Mouse (Mus musculus) liver, postnatal 0 days (tissue): ENCODE data around the gene Bach2. TPM values are rescaled to one million over a fixed set of nuclear protein-coding genes. Genes with fewer than 3 reads are reported as not detected.

Source experiments
- ATAC-seq: fragments of 200-750 bp; cut with Nextera tagmentation; 2 replicates; pipeline ENCODE4 v1.8.0; 2017; ENCODE audit warnings: mild to moderate bottlenecking, moderate library complexity
- DNase-seq: peaks from one replicate; pipeline ENCODE4 v3.0.0-alpha.2; 2016
- H3K27ac ChIP-seq: fragments of 300-500 bp; sonication (generic); 2 replicates; pipeline ENCODE4 v1.5.1; 2014; ENCODE audit warnings: antibody characterized with exemption, moderate library complexity, mild to moderate bottlenecking, low read depth
- H3K27me3 ChIP-seq: fragments of 300-500 bp; sonication (generic); 2 replicates; pipeline ENCODE4 v1.6.1; 2014; ENCODE audit warnings: low read length, control low read depth, mixed read lengths; ENCODE audit not compliant: insufficient read depth
- H3K36me3 ChIP-seq: fragments of 300-500 bp; sonication (generic); replicated peaks from 2 replicates; pipeline ENCODE4 v1.6.1; 2014; ENCODE audit warnings: mild to moderate bottlenecking, control low read depth, low read length, moderate library complexity, mixed read lengths; ENCODE audit not compliant: insufficient read depth
- H3K4me1 ChIP-seq: fragments of 300-500 bp; sonication (generic); 2 replicates; pipeline ENCODE4 v1.6.1; 2014; ENCODE audit warnings: antibody characterized with exemption, mild to moderate bottlenecking, control low read depth; ENCODE audit not compliant: insufficient read depth
- H3K4me2 ChIP-seq: fragments of 300-500 bp; sonication (generic); 2 replicates; pipeline ENCODE4 v1.6.1; 2014; ENCODE audit warnings: low read depth, mild to moderate bottlenecking, low read length, moderate library complexity, mixed read lengths
- H3K4me3 ChIP-seq: fragments of 300-500 bp; sonication (generic); 2 replicates; pipeline ENCODE4 v1.5.1; 2014; ENCODE audit warnings: low read depth, low read length
- H3K9ac ChIP-seq: fragments of 300-500 bp; sonication (generic); replicated peaks from 2 replicates; pipeline ENCODE4 v1.6.1; 2014; ENCODE audit warnings: mild to moderate bottlenecking, moderate library complexity
- H3K9me3 ChIP-seq: fragments of 300-500 bp; sonication (generic); 2 replicates; pipeline ENCODE4 v1.6.1; 2016; ENCODE audit warnings: mild to moderate bottlenecking, control low read depth, low read length, mixed read lengths
- CTCF ChIP-seq: sonication (generic); IDR thresholded peaks from 2 replicates; pipeline ENCODE4 v1.5.1; 2016; ENCODE audit warnings: antibody characterized with exemption, low read depth
- EP300 ChIP-seq: IDR thresholded peaks from 2 replicates; pipeline ENCODE4 v1.6.1; 2016; ENCODE audit warnings: antibody characterized with exemption, low read depth, mild to moderate bottlenecking
- WGBS: fragments of 180-500 bp; shearing (Covaris S2); extraction: QIAGEN DNeasy Blood & Tissue Kit; methylation state at CpG from one replicate; pipeline ENCODE4 v1.1.7; 2014; ENCODE audit not compliant: insufficient replicate concordance; 5-methylcytosine and 5-hydroxymethylcytosine counted together
- polyA plus RNA-seq: library from polyadenylated mRNA; unstranded; fragments of >200 nt; fragmentation: Nextera tagmentation; extraction: Ambion mirVana; gene quantifications from 2 replicates; pipeline ENCODE4 v1.2.1, GENCODE M21; 2015

The Bach2 gene
- polyA plus RNA-seq, 1 experiment from 2014 or later: 4.3 TPM

- 0 out of 2 replicates have a peak, but pooled peaks have one; percentile 18 for TF ChIP-seq EP300
- no peak for TF ChIP-seq CTCF
- H3K9me3 ChIP-seq: no peaks in the 10 kb centered on the region
- peak; percentile 23; the same call in 1 of the 2 replicates for ATAC-seq
- peaks cover 4% of the 10 kb centered on the region for H3K4me1 ChIP-seq
- 48% methylated on average over 11 of the region's 11 CpGs for WGBS
- DNase-seq: no peak
- no peak overlapping the region for H3K4me3 ChIP-seq
- no peak overlapping the region for H3K4me2 ChIP-seq
- H3K36me3 ChIP-seq: 0 out of 2 replicates have a peak, but pooled peaks cover 6% of the 10 kb centered on the region
- H3K9ac ChIP-seq: no peak overlapping the region
- H3K27me3 ChIP-seq: no peaks in the 10 kb centered on the region
- H3K27ac ChIP-seq: no peak overlapping the region
Observed at GRCm38 (mm10) chr4:32504236-32504635, 265.6 kb downstream of the Bach2 start.

- 72% methylated on average over 7 of the region's 7 CpGs for WGBS
- Histone ChIP-seq H3K4me1 (peaks cover 4% of the 10 kb centered on the region), H3K9ac (no peak overlapping the region), H3K27ac (no peak overlapping the region), H3K4me3 (no peak overlapping the region), H3K36me3 (0 out of 2 replicates have a peak, but pooled peaks cover 6% of the 10 kb centered on the region), H3K27me3 (no peaks in the 10 kb centered on the region), H3K4me2 (no peak overlapping the region), H3K9me3 (no peaks in the 10 kb centered on the region)
- DNase-seq (no peak), ATAC-seq (peak; percentile 66)
- TF ChIP-seq EP300: no peak
- TF ChIP-seq CTCF: no peak
Observed at GRCm38 (mm10) chr4:32506306-32506808, 267.8 kb downstream of the Bach2 start.

GRCm38 (mm10) chr4:32507041-32507440 is 268.4 kb downstream of the Bach2 start:
- 0 out of 2 replicates have a peak, but pooled peaks cover 6% of the 10 kb centered on the region for H3K36me3 ChIP-seq
- H3K4me1 ChIP-seq: peaks cover 4% of the 10 kb centered on the region
- H3K27me3 ChIP-seq: no peaks in the 10 kb centered on the region
- H3K9ac ChIP-seq: no peak overlapping the region
- H3K4me2 ChIP-seq: no peak overlapping the region
- H3K4me3 ChIP-seq: no peak overlapping the region
- DNase-seq (no peak), ATAC-seq (no peak)
- TF ChIP-seq CTCF (no peak), EP300 (no peak)
- 70% methylated on average over 6 of the region's 6 CpGs for WGBS
- no peaks in the 10 kb centered on the region for H3K9me3 ChIP-seq
- H3K27ac ChIP-seq: no peak overlapping the region

- Histone ChIP-seq H3K27ac (no peak overlapping the region), H3K4me3 (no peak overlapping the region), H3K27me3 (no peaks in the 10 kb centered on the region), H3K9ac (no peak overlapping the region), H3K36me3 (0 out of 2 replicates have a peak, but pooled peaks cover 6% of the 10 kb centered on the region), H3K9me3 (no peaks in the 10 kb centered on the region), H3K4me2 (no peak overlapping the region), H3K4me1 (peaks cover 4% of the 10 kb centered on the region)
- ATAC-seq: no peak
- no peak for TF ChIP-seq EP300
- no peak for TF ChIP-seq CTCF
- no peak for DNase-seq
- 72% methylated on average over 2 of the region's 2 CpGs for WGBS
Observed at GRCm38 (mm10) chr4:32508572-32508971, 270.0 kb downstream of the Bach2 start.

GRCm38 (mm10) chr4:32508996-32509395 is 270.4 kb downstream of the Bach2 start:
- ATAC-seq (no peak), DNase-seq (no peak)
- 65% methylated on average over 8 of the region's 8 CpGs for WGBS
- peaks cover 4% of the 10 kb centered on the region for H3K4me1 ChIP-seq
- H3K27me3 ChIP-seq: no peaks in the 10 kb centered on the region
- H3K36me3 ChIP-seq: 0 out of 2 replicates have a peak, but pooled peaks cover 6% of the 10 kb centered on the region
- no peak overlapping the region for H3K27ac ChIP-seq
- no peak overlapping the region for H3K4me2 ChIP-seq
- H3K9ac ChIP-seq: no peak overlapping the region
- TF ChIP-seq CTCF: no peak
- TF ChIP-seq EP300: no peak
- no peak overlapping the region for H3K4me3 ChIP-seq
- no peaks in the 10 kb centered on the region for H3K9me3 ChIP-seq

- Histone ChIP-seq H3K27me3 (no peaks in the 10 kb centered on the region), H3K4me3 (no peak overlapping the region), H3K9me3 (no peaks in the 10 kb centered on the region), H3K27ac (no peak overlapping the region), H3K4me1 (peaks cover 4% of the 10 kb centered on the region), H3K36me3 (0 out of 2 replicates have a peak, but pooled peaks cover 2% of the 10 kb centered on the region), H3K4me2 (no peak overlapping the region), H3K9ac (no peak overlapping the region)
- TF ChIP-seq EP300: no peak
- TF ChIP-seq CTCF: no peak
- ATAC-seq (no peak), DNase-seq (no peak)
- 75% methylated on average over 9 of the region's 9 CpGs for WGBS
Observed at GRCm38 (mm10) chr4:32509832-32510612, 271.4 kb downstream of the Bach2 start.
